Mouse (Mus musculus) lung, adult 2 months (tissue): ENCODE results near the gene Sprr1b.

Source experiments
- CTCF ChIP-seq: fragments of 200-500 bp; IDR thresholded peaks from 2 replicates; pipeline ENCODE4 v1.5.1; 2011; ENCODE audit warnings: mild to moderate bottlenecking, low read length, control low read depth; ENCODE audit not compliant: insufficient read depth
- POLR2A ChIP-seq: fragments of 200-500 bp; IDR thresholded peaks from 2 replicates; pipeline ENCODE4 v1.6.1; 2011; ENCODE audit warnings: low read depth, mild to moderate bottlenecking, control low read depth, low read length, borderline replicate concordance; ENCODE audit errors: extremely low read depth

GRCm38 (mm10) chr3:92467424-92467823 lies 28.8 kb upstream of the Sprr1b start:
- TF ChIP-seq CTCF (no peak), POLR2A (no peak)
